Mouse (Mus musculus) stomach, embryonic 14.5 days (tissue): ENCODE results near the gene Tex37. TPM values are rescaled to one million over a fixed set of nuclear protein-coding genes. Genes with fewer than 3 reads are reported as not detected.

Experiments used
- polyA plus RNA-seq: library from polyadenylated mRNA; unstranded; fragments of >200 nt; fragmentation: Nextera tagmentation; extraction: Ambion mirVana; gene quantifications from 2 replicates; pipeline ENCODE4 v1.2.1, GENCODE M21; 2014

Tex37 gene
- polyA plus RNA-seq, 1 experiment from 2014 or later, result not detected

Other genes starting within 250 kb of the Tex37 start
- 4.5 and 4.8 TPM in 2 replicates for gene Rpia, start 126.7 kb downstream of the Tex37 start, polyA plus RNA-seq
- 10.2 and 12.5 TPM in 2 replicates for gene Eif2ak3, start 74.4 kb downstream of the Tex37 start, polyA plus RNA-seq
- gene Foxi3, start 37.6 kb upstream of the Tex37 start, polyA plus RNA-seq, result not detected in 2 replicates
- gene Thnsl2, start 225.5 kb upstream of the Tex37 start, polyA plus RNA-seq, result 5.6 and 5.7 TPM in 2 replicates